Mouse (Mus musculus) cortical plate, adult 2 months (tissue): ENCODE results near the gene Tyw3.

Source experiments
- CTCF ChIP-seq: fragments of 200-500 bp; IDR thresholded peaks from 2 replicates; pipeline ENCODE4 v1.5.1; 2011; ENCODE audit warnings: mild to moderate bottlenecking, control low read depth, low read length; ENCODE audit not compliant: insufficient read depth; ENCODE audit errors: extremely low read depth
- POLR2A ChIP-seq: fragments of 200-500 bp; IDR thresholded peaks from 2 replicates; pipeline ENCODE4 v1.6.1; 2011; ENCODE audit warnings: mild to moderate bottlenecking, low read length, control low read depth; ENCODE audit not compliant: insufficient read depth; ENCODE audit errors: extremely low read depth

GRCm38 (mm10) chr3:154548868-154549301 is 48.0 kb downstream of the Tyw3 start:
- TF ChIP-seq CTCF (no peak), POLR2A (no peak)
